Mouse (Mus musculus) limb, embryonic 14.5 days (tissue): ENCODE results near the gene Nrip2. TPM values are rescaled to one million over a fixed set of nuclear protein-coding genes. Genes with fewer than 3 reads are reported as not detected.
"Not testable (repeated sequence)": the region's sequence is repeated elsewhere in the genome, so short reads cannot be mapped to it uniquely, and the experiment has no call there.

Experiments used
- ATAC-seq: fragments of 200-750 bp; cut with Nextera tagmentation; 2 replicates; pipeline ENCODE4 v1.8.0; 2017; ENCODE audit warnings: low read depth, moderate number of reproducible peaks, moderate TSS enrichment; ENCODE audit not compliant: low FRiP score
- DNase-seq: peaks from one replicate; pipeline ENCODE4 v3.0.0-alpha.2; 2015; ENCODE audit warnings: low spot score
- H3K27ac ChIP-seq: fragments of 300-500 bp; sonication (generic); replicated peaks from 2 replicates; pipeline ENCODE4 v1.5.1; 2014; ENCODE audit warnings: low read depth, mild to moderate bottlenecking, low read length, moderate library complexity, mixed read lengths
- H3K27me3 ChIP-seq: fragments of 300-500 bp; sonication (generic); 2 replicates; pipeline ENCODE4 v1.6.1; 2014; ENCODE audit warnings: low read length, mixed read lengths; ENCODE audit not compliant: control insufficient read depth, insufficient read depth
- H3K36me3 ChIP-seq: fragments of 300-500 bp; sonication (generic); 2 replicates; pipeline ENCODE4 v1.6.1; 2014; ENCODE audit warnings: mild to moderate bottlenecking, low read length, moderate library complexity, mixed read lengths; ENCODE audit not compliant: control insufficient read depth, insufficient read depth
- H3K4me1 ChIP-seq: fragments of 300-500 bp; sonication (generic); 2 replicates; pipeline ENCODE4 v1.6.1; 2014; ENCODE audit warnings: antibody characterized with exemption, low read length, mixed read lengths; ENCODE audit not compliant: control insufficient read depth, insufficient read depth
- H3K4me2 ChIP-seq: fragments of 300-500 bp; sonication (generic); replicated peaks from 2 replicates; pipeline ENCODE4 v1.6.1; 2014; ENCODE audit warnings: low read depth, mild to moderate bottlenecking, low read length, moderate library complexity; ENCODE audit not compliant: severe bottlenecking
- H3K4me3 ChIP-seq: fragments of 300-500 bp; sonication (generic); replicated peaks from 2 replicates; pipeline ENCODE4 v1.5.1; 2014; ENCODE audit warnings: low read length
- H3K9ac ChIP-seq: fragments of 300-500 bp; sonication (generic); 2 replicates; pipeline ENCODE4 v1.6.1; 2014; ENCODE audit warnings: mild to moderate bottlenecking, low read depth, low read length, moderate library complexity; ENCODE audit not compliant: severe bottlenecking
- H3K9me3 ChIP-seq: fragments of 300-500 bp; sonication (generic); 2 replicates; pipeline ENCODE4 v1.6.1; 2016; ENCODE audit warnings: low read length; ENCODE audit not compliant: control insufficient read depth
- POLR2A ChIP-seq: fragments of 200-500 bp; IDR thresholded peaks from 2 replicates; pipeline ENCODE4 v1.8.0; 2012; ENCODE audit warnings: inconsistent platforms, mild to moderate bottlenecking, moderate library complexity, borderline replicate concordance; ENCODE audit not compliant: insufficient read depth, insufficient read length; ENCODE audit errors: extremely low read depth
- WGBS: fragments of 180-500 bp; shearing (Covaris S2); extraction: QIAGEN DNeasy Blood & Tissue Kit; methylation state at CpG from one replicate; pipeline ENCODE4 v1.1.7; 2014; 5-methylcytosine and 5-hydroxymethylcytosine counted together
- polyA plus RNA-seq, 2 experiments: library from polyadenylated mRNA; depleted of rRNA in 1 of 2; stranded (reverse) in 1 of 2; unstranded in 1 of 2; fragments of >200 nt; fragmentation: Nextera tagmentation in 1 of 2; extraction: Ambion mirVana in 1 of 2; gene quantifications; 2 replicates each; pipeline versions ENCODE4 v1.2.1 to v1.2.3; 2012 to 2014

Nrip2 gene
- polyA plus RNA-seq, 2 experiments: 5.7 to 7.0 TPM

DNA sequence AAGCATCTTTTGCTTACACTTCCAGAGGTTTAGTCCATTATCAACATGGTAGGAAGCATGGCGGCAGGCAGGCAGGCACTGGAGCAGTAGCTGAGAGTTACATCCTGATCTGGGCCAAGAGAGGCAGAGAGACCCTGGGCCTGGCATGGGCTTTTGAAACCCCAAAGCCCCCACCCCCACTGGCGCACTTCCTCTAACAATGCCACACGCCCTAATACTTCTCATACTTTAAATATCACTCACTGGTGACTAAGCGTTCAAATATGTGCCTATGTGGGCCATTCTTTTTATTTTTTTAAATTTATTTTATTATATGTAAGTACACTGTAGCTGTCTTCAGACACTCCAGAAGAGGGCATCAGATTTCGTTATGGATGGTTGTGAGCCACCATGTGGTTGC lies 32.6 kb upstream of the Nrip2 start:
- no peak overlapping the region for H3K9ac ChIP-seq
- H3K27ac ChIP-seq: no peak overlapping the region
- no peaks in the 10 kb centered on the region for H3K27me3 ChIP-seq
- no peak overlapping the region for H3K4me3 ChIP-seq
- 96% methylated on average over 5 of the region's 5 CpGs for WGBS
- H3K4me1 ChIP-seq: peaks cover 8% of the 10 kb centered on the region
- H3K9me3 ChIP-seq: no peaks in the 10 kb centered on the region
- DNase-seq (no peak), ATAC-seq (no peak)
- peaks cover 55% of the 10 kb centered on the region for H3K36me3 ChIP-seq
- no peak for TF ChIP-seq POLR2A
- no peak overlapping the region for H3K4me2 ChIP-seq

DNA sequence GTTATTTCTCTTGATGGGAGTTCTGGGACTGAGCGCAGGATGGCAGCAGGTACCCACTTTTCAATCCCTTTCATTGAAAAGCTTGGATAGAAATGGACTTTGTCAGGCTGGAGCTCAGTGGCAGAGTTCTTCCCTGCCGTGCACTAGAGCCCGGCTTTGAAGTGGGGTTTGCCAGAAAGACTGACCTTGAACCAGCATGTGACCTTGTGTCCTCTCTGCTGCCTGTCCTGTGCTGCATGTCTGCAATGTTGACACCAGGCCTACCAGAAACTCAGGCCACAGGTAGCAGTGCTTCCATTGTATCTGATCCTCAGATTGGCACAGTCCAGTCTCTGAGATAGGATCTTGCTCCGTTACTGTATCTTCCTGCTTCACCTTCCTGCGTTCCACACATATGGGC lies 29.1 kb upstream of the Nrip2 start:
- Histone ChIP-seq H3K9me3 (no peaks in the 10 kb centered on the region), H3K9ac (no peak overlapping the region), H3K36me3 (peaks cover 91% of the 10 kb centered on the region), H3K27ac (no peak overlapping the region), H3K27me3 (no peaks in the 10 kb centered on the region), H3K4me1 (no peaks in the 10 kb centered on the region), H3K4me3 (no peak overlapping the region), H3K4me2 (no peak overlapping the region)
- ATAC-seq: no peak
- no peak for DNase-seq
- TF ChIP-seq POLR2A: no peak
- WGBS: 95% methylated on average over 5 of the region's 5 CpGs

DNA sequence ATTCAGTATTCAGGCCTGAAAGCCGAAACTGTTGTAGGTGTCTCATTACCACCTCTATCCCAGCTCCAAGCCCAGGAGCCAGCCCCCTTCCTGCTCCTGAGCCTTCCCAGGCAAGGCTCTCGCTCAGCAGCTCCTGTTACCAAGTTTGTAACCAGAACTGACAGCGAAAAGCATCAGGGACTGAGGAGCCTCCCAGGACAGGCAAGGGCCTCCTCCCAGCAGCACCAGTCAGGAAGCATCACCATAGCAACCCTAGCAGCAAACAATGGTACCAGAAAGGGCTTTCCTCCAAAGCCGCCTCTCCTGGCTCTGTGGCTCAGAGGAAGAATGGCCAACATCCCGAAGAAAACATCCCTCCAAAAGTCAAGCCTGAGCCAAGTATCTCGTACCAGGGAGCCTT lies 23.9 kb upstream of the Nrip2 start, which contains the start of the genes Tex52 and Gm44596:
Gene Tex52, plus strand, starts transcription at position 265 of the 400 bp plus-strand sequence.
Gene Gm44596, plus strand, starts transcription at position 312 of the 400 bp plus-strand sequence.
- DNase-seq (no peak), ATAC-seq (peak; percentile 77)
- Histone ChIP-seq H3K27ac (no peak within 1 kb of the TSS), H3K9me3 (no peaks in the 10 kb centered on the region), H3K9ac (no peak within 1 kb of the TSS), H3K4me3 (no peak within 1 kb of the TSS), H3K36me3 (peaks cover 56% of the 10 kb centered on the region), H3K4me2 (no peak within 1 kb of the TSS), H3K27me3 (no peaks in the 10 kb centered on the region), H3K4me1 (no peaks in the 10 kb centered on the region)
- TF ChIP-seq POLR2A: no peak
- 60% methylated on average over 6 of the region's 6 CpGs for WGBS

DNA sequence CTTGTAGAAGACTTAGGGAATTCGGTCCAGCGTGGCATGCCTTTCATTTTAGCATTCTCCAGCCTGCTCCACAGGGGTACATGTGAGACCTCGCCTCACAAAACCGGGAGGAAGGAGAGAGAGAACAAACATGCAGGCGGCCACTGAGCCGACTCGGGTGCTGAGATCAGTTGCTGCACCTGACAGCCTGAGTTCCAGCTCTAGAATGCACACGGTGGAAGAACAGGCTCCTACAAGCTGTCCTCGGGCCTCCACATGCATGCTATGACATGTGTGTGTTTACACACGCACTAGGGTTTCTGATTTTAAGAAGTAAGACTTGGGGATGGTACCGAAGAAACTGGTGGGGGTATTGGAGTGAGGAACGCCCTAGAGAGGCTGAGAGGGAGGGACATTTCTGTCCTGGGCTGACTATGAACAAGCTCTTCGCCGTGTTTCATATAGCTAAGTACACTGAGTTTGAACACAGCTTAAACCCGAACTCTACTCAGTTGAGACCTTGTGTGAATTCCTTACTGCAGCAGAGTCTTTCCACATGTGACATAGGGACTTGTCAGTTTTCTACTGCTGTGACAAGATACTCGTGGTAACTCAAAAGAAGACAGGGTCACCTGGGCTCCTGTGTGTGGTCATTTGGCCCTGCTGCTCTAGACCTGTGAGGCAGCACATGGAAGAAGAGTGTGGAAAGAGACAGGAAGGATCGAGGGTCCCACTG lies 22.6 kb upstream of the Nrip2 start:
- Histone ChIP-seq H3K9me3 (no peaks in the 10 kb centered on the region), H3K27ac (no peak overlapping the region), H3K36me3 (peaks cover 43% of the 10 kb centered on the region), H3K4me1 (no peaks in the 10 kb centered on the region), H3K27me3 (no peaks in the 10 kb centered on the region), H3K4me3 (no peak overlapping the region), H3K4me2 (no peak overlapping the region), H3K9ac (no peak overlapping the region)
- 81% methylated on average over 17 of the region's 17 CpGs for WGBS
- TF ChIP-seq POLR2A: no peak
- no peak for ATAC-seq
- no peak for DNase-seq

DNA sequence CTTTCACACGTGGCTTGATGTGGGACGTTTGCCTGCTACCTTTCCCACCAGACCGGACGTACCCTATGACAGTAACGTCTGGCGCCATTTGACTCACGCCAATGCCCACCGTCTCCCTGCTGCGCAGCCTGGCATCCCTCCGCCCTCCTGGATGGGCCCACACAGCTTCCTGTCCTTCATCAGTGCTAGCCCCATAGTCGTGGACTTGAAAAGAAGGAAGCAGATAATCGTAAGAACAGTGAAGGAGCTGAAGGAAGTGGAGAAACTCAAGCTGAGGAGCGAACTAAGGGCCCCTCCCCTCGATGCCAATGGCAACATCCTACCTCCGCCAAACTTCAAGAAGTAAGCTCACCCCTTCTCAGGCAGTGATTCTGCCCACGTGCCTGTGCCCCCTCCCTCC lies 19.5 kb upstream of the Nrip2 start:
- ATAC-seq (no peak), DNase-seq (no peak)
- Histone ChIP-seq H3K9me3 (no peaks in the 10 kb centered on the region), H3K27me3 (no peaks in the 10 kb centered on the region), H3K9ac (no peak overlapping the region), H3K27ac (no peak overlapping the region), H3K4me3 (no peak overlapping the region), H3K4me2 (no peak overlapping the region), H3K4me1 (no peaks in the 10 kb centered on the region), H3K36me3 (peaks cover 12% of the 10 kb centered on the region; the same call in 1 of the 2 replicates)
- no peak for TF ChIP-seq POLR2A
- 79% methylated on average over 16 of the region's 16 CpGs for WGBS

DNA sequence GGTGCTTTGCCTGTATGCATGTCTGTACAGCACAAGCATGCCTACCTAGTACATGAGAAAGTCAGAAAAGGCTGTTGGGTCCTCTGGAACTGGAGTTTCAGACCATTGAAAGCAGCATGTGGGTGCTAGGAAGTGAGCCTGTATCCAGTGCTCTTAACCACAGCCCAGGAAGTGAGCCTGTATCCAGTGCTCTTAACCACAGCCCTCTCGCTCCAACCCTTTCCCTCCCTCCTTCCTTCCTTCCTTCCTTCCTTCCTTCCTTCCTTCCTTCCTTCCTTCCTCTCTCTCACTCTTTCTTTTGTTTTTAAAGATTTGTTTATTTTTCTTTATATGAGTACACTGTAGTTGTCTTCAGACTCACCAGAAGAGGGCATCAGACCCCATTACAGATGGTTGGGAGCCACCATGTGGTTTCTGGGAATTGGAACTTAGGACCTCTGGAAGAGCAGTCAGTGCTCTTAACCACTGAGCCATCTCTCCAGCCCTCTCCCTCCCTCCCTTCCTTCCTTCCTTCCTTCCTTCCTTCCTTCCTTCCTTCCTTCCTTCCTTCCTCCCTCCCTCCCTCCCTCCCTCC lies 18.4 kb upstream of the Nrip2 start:
- H3K9ac ChIP-seq, H3K4me2 ChIP-seq, H3K36me3 ChIP-seq, H3K4me3 ChIP-seq, H3K27me3 ChIP-seq, H3K4me1 ChIP-seq, H3K27ac ChIP-seq, ATAC-seq, H3K9me3 ChIP-seq, DNase-seq: not testable (repeated sequence)
- 36% methylated on average over 1 of the region's 1 CpGs for WGBS
